Mouse (Mus musculus): Measurements from ENCODE around the gene Rtbdn.

DNA sequence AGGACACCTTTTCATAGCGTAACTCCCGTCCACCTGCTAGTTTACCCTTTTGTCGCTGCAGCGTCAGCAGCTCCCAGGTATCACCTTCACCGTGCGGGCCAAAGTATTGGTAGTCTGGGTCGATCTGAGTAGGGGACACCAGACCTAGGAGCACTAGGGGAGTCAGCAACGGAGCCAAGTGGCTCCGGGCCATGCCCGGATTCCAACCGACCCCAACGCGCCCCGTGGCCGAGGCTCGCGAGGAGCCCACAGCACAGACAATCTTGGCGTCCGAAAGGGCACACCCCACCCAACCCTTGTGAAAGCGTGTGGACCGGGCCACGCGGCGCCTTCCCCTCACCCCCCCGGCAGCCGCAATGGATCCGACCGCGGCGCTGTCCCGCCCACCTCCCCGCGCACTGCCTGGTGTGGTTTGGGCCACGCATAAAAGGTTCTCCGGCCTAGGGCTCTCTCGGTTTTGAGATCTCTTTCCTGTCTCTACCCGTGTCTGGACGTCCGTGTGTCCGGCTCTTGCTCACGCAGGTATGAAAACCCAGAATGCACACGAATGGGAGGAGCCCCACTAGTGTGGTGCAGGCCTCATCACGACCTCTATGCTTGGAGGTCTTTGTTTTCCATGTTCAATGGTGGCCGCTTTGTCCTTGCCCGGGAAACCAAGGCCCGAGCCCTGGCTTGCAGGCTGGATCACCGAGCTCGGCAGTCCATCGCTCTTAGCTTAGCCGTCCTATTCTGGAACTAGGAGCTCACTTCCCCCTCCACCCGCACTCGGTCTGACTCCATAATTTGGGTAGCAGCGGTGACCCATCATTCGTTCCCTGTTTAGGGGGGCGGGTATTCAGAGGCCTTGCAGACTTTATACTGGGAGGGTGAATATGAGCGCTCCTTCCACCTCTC is 22.7 kb downstream of the Rtbdn start, which contains the start of the genes Gm49661, Prdx2 and Rnaseh2a:
- peak; percentile 89 for TF ChIP-seq POLR2A (IDR thresholded peaks at IDR 0.05; ENCODE audit: insufficient read depth, low read length)
- no peak for TF ChIP-seq CTCF (IDR thresholded peaks at IDR 0.05; ENCODE audit: low read depth, low read length)
- TF ChIP-seq EP300 (IDR thresholded peaks at IDR 0.05; ENCODE audit: insufficient read depth, low read depth, low read length): 0 out of 2 replicates have a peak, but pooled peaks have one; percentile 25

Data from ES-Bruce4 (cell line).